Mouse (Mus musculus) kidney, postnatal 4 days (tissue): ENCODE measurements around the gene Ramp1.

Experiments used
- DNase-seq, 2 experiments: peaks; one replicate each; pipeline ENCODE4 v3.0.0; 2021; ENCODE audit warnings: mixed read lengths in 2 of 2

Gene Ramp1

DNA sequence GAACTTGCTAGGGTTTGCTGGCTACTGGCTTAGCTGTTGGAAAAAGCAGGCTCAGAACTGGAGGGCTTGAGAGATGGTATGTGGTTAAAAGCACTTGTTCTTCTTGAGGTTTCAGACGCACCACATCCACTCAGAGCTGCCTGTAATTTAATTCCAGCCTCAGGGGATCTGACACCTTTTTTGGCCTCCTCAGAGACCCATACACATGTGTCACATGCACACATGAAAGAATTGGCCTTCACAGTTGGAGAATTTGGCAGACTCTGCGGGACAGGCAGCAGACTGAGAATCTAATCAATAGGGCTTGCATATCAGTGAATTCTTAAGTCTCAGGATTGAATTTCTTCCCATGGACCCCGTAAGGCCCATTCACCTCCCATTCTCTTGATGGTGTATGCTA lies 21.5 kb downstream of the Ramp1 start:
- no peak for DNase-seq

DNA sequence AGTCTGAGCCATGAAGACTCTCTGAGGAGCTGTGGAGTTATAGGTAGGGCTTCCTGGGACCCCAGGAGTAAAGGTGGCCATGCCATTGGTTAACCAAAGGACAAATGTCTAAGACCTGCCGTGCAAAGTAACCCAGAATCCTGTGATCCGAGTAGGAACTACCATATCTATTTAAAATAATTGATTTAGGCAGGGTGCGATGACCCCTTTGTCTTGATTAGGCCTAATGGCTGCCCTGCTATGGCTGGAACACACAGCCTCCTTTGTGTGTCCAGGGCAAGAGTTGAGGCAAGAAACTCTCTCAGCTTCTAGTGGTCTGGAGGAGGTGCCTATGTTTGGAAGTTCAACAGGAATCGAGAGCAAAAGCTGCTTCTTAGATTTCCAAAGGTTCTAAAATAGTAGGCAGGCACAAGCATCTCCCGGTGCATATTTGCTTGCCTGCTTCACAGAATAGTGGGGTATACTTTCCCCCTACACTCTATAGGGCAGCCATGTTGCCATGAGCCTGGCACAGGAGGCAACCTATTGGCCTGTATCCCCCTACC lies 24.7 kb downstream of the Ramp1 start:
- DNase-seq: no peak

DNA sequence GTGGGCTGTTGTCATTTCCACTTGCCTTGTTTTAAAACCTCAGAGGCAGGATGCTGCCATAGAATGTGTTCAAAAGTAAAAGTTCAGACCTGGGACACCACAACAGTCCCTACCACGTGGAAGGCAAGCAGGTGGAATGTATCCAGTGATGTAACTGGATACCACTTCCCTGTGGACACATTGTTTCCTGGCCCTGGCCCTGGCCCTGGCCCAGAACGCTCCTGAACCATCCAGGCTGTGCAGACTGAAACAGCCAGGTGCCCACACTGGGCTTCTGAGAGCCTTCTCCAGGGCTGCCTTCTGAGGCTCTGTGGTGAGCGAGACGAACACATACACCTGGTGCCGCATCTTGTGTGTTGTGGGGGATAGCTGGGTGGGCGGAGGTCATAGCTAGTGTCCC lies 26.0 kb downstream of the Ramp1 start:
- no peak for DNase-seq

DNA sequence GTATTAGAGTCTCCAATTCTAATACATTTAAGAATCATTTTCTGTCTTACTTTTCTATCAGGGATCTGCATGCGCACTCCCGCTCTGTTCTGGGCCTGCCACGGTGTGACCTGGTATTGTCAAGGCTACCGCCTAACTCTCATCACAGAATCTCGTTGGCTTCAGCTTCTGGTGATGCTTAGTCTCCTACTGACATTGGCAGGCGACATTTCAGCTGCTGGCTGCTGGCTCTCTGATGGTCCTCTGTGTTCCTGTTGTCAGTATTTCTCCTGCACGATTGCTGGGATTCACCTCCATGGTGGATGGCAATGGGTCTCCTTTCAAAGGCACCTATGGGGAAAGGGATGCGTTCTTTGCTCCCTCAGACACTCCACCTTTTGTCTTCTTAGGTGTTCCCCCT lies 26.7 kb downstream of the Ramp1 start:
- no peak for DNase-seq

DNA sequence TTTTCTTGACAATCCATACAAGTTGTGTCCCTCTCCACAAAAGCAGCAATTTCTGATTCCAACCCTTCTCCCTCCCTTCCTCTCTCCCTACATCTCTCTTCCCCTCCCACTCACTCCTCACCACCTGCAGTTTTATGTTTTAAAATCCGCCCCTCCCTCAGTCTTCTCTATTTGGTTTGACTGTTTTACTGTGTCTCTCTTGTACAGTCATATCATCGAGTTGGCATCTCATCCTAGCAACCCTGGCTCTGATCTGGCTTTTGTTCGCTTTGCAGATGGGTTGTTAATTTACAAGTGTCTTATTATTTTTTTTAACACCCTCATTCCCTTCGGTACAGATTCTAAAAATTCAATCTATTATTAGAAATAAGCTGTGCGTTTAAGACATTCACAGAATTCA lies 27.3 kb downstream of the Ramp1 start:
- DNase-seq: no peak

DNA sequence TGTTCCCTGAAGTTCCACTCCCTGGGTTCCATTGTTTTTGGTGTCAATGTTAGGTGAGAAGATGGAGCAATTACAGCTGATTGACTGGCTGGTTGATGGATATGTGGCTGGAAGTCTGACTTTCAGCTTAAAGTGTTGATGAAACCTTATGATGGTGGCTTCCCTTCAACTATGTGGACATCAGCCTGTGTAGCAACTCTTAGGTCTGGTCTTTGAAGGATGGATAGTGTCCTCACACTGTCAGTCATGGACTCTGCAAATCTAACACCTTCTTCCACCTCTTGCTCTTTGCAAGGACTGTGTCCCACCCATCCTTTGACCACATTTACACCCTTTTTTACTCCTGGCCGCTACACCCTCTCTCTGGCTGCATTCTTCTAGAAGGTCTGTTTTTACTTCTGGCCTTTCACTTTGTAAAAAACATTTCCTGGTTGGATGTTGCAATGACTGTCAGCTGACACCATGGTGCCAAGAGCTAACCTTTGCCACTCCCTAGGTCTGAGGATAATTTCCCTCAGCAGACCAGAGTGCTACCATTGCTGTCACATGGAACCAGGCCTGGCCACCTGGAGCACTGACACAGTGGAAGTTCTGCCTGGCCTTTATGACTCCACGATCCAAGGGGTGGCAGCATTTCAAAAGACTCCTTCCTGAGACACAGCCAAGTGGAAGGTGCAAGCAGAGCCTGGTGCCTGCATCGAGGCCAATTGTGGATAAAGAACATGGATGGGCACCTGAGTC lies 27.9 kb downstream of the Ramp1 start:
- DNase-seq: no peak

DNA sequence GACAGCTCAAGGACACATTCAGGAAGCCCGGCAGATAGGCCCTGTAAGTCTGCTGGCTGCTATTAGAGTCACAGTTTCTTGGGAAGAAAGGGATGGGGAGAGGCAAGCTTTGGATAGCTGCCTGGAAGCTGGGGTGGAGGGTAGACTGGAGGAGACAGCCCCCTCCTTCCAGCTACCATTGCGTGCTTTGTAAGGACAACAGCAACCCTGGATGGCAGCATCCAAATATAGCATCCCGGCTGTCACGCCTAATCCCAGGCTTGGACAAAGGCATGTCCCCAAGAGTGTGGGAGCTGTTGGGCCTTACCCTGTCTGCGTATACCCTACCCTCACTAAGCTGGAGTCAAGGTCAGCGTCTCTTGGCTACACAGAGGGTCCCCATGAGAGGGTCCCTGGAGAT lies 29.7 kb downstream of the Ramp1 start:
- no peak for DNase-seq

DNA sequence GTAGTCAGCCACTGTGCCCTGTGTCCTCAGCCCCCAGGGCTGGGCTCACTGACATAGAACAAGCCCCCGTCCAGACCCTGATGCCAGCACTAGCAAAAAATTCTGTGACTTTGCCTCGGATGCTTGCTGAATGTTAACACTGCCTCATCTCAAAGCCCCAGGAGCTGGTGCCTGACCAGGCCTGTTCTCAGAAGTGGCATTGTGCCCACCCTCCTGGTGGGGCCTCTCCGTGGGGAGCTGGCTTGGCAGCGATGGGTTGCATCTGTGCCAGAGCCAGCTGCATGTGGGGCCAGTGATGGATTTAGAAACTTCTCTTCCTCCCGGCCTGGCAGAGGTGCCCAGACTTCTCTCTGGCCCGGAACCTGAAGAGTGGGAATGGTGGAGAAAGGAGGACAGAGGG lies 30.2 kb downstream of the Ramp1 start:
- peak in 1 of 2 experiments; percentile 13 for DNase-seq

DNA sequence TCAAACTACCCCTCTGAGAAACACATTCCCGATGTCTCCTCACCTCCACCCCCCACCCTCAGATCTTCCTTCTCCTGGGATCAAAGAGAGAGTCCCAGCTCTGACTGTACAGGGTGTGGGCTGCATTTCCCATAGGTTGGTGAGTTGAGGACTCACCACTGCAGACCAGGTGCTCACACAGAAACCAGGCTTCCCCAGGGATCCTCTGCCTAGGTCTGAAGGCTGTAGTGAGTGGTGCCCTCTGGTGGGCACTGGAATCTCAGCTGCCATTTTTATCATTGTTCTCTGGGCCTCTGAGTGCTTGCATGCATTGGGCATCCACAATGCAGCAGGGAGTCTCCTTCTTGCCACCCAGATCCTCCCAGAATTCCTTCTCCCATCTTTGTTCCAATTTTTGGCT lies 31.5 kb downstream of the Ramp1 start:
- peak; percentile 73 to 75 for DNase-seq

DNA sequence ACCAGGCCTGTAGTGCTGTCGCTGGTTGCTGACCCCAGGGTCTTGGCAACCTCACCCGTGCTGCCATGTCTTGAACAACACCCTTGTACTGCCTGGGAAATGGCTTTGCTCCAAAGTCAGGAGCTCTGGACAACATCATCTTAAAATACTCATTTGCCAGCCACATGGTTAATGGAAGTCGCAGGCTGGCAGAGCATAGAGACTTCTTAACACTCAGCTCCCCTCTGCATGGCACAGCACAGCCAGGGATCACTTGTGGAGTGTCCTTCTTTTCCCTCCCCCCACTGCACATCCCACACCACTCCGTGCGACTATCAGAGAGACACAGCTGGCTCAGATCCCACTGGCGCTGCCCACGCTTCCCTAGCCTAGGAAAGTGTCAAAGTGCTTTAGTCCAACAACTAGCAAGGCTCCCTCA lies 32.0 kb downstream of the Ramp1 start:
- peak; percentile 58 to 72 for DNase-seq

DNA sequence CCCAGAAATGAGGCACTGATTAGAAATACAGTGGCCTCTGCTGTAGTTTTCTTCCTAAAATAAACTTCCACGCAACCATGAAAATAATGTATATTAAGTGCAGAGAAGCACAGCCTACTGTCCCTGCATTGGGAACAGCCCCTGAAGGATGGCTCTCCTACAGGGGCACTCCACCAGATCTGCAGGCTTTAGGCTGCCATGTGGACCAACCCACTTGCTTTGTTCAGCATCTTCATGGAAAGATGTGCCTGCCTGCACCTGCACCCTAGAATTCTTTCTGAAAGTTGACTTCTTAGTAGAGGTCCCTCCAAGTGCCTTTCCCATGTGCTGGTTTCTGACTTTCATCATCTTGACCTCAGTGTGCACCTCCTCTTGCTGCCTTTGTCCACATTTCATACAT lies 35.6 kb downstream of the Ramp1 start:
- DNase-seq: no peak

DNA sequence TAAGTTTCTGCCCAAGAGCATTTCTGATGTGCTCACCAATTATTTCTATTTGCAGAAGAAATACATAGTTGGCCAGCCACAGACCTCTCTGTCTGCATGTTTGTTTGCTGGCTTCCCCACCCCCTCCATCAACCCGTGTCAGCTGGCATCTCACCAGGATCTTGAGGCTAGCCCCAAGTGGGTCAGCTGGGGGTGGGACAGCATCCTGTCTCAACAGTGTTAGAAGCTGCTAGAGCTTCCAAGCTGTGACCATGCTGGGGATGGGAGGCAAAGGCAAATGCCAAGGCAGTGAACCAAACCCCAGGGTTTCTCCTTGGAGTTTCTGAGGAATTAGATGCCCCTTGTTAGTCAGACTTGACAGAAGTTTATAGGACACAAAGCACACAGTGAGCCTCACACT lies 36.4 kb downstream of the Ramp1 start:
- DNase-seq: peak in 1 of 2 experiments; percentile 22

DNA sequence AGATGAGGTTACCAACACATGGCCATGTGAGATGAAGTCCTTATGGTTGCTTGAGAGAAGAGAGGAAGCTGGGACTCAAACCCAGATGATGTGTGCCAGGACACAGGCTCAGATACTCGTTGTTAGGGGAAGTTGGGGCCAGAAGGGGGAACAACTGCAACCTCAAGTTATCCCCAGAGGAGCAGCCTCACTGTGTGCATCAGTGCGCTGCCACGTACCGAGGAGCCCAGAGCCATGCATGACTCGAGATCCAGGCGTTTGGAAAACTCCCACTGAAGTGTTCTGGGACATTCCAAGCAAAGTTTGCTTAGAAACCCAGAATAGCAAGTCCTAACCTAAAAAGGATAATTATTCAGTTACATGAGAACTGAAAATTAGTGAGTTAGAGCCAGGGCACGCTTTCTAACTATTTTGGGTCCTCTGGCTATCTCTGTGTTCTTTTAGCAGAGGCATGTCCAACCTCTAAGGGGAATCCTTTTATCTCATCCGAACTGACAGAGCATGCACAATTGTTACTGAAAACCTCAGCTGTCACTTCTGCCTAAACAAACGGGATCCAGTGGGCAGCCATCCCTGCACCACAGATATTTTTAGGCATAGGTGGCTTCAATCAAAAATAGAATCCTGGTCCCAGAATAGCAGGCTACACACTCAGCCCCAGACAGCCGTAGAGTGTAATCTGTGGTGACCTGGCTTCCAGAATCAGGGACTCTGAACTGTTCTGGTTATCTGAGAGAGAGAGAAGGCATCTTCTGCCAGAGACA lies 37.1 kb downstream of the Ramp1 start:
- DNase-seq: peak in 1 of 2 experiments; percentile 17

DNA sequence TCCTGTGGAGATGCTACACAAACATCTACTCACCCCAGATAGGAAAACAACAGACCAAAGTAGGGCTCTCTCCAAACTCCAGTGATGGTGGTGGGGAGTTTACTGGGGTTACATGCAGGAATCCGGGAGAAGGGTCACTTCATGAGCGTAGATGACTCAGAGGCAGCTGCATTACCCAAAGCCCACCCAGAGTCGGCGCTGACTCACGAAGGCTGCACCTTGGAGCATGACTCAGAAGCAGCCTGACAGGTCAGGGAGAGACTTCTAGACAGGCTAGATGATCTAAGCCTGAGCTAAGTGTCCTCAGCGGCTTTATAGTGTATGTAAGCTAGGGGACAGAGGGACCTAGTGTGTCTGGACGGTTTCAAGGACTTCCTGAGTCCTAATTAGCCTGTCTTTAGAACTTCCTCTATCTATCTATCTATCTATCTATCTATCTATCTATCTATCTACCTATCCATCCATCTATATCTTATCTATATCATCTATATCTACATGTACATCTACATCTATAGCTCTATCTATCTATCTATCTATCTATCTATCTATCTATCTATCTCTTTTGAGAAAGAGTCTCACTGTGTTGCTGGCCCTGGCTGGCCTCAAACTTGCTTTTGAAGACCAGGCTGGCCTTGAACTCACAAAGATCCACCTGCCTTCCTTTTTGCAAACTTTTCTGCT lies 40.2 kb downstream of the Ramp1 start:
- DNase-seq: no peak

DNA sequence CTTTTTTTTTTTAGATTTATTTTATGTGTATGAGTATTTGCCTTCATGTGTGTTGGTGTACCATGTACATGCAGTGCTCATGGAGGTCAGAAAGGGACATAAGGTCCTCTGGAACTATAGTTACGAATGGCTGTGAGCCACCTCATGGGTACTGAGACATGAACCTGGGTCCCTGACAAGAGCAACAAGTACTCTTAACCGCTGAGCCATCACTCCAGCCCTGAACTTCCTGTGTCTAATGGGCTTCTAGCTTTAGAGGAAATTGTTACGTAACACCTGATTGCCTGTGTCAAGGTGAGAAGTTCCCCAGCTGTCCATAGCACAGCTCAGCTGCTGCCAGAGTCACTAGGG lies 40.7 kb downstream of the Ramp1 start:
- no peak for DNase-seq

DNA sequence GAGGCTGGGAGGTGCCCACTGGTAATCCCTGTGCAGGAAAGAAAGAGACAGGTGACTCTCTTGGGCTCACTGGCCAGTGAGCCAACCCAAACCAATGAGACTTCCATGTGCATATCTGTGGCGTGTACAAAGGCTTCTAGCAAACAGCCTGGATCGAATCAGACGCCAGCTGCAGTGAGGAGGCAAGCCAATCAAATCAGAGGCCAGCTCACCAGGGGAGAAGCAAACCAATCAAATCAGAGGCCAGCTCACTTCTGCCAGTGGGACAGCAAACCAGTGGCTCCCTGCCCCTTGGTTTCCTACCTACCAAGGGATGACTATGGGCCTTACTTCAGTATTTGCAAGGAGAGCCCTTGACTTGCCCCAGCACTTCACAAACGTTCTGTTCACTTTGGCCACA lies 46.9 kb downstream of the Ramp1 start:
- no peak for DNase-seq

DNA sequence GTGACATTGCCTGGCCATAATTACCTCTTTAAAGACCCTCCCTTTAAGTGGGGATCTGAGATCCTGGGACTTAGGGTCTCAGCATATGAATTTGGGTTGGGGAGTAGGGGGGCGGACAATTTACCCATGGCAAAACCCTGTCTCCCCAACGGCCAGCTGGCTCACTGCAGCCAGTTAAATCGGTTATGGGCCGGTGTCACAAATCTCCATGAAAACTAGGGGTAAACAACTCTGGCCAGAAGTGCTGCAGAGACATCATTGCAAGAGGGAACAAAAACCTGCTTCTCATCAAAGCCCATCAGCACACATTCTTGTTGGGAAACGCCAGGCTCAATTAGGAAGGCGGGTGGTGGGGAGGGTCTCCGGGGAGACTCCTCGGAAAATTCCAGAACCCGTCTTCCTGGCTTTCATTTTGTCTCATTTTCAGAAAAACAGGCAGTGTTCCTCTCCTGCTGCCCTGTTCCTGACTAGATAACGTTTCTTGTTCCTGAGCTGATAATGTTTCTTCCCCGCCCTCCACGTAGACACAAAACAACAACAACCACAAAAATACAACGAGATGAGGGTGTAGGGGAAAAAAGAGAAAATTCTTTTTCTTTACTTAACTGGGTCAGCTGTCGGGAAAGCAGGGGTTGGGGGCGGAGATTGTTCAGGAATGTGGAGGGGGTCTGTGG lies 47.9 kb downstream of the Ramp1 start:
- peak; percentile 27 to 52 for DNase-seq

DNA sequence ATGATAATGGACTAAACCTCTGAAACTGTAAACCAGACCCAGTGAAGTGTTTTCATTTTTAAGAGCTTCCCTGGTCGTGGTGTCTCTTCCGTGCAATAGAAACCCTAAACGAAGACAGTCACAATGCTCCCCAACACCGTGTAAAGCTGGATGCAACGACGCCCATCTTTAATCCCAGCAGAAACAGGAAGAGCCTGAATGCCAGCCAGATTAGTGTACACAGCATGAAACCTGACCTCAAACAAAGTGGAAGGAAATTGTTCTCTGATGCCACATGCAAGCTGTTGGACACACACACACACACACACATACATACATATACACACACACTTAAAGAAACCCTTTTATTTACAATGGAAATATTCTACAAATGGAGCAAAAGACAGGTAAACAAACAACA lies 51.5 kb downstream of the Ramp1 start:
- no peak for DNase-seq

DNA sequence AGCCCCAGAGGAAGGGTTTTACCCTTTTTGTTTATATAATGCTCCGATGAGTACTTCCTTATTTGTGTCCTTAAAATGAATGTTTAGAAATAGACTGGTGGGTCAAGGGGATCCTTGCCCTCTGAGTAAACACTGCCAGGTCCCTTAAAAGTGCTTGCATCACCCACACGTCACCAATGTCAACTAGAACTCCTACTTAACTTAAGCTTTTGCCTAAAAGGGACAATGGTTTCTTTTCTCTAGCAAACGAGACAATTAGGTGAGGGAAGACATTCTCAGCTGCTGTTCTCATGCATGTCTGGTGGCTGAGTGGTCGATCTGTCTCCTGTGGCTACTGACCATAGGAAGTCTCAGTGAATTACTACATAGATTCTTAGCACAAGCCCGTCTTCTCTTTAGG lies 52.3 kb downstream of the Ramp1 start:
- DNase-seq: no peak

DNA sequence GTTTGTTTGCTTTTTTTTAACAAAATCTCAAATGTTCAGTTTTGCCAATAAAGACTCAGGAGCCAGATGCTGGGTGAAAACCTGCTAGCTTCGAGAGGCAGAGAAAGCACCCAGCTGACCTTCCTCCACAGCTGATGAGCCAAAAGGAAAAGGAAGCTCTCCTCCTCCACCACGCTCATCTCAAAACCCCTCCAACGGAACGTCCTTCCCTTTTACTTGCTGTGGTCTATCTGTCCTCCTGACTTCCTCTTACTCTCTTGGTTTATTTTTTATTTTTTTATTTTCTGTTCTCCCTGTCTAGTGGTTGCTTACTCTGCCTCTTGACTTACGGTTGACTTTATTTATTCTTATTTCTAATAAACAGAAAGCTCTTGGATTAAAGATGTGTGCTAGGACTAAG lies 55.8 kb downstream of the Ramp1 start:
- no peak for DNase-seq

DNA sequence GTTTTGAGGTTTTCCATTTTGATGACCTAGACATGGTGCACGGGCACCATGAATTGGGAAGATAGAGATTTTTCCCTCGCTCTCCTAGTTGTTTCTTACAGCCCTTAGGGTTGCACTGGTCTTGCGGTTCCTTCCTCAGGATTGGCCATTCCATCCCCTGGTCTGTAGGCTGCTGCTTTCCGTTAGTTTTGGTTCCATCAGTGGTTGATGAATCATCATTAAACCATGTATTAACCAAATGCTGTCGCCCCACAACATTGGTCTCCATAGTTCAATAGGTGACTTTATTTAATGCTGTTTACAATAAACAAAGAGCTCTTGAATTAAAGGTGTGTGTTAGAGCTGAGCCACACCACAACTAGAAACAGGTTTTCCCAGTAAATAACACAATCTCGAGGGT lies 58.1 kb downstream of the Ramp1 start:
- DNase-seq: no peak

DNA sequence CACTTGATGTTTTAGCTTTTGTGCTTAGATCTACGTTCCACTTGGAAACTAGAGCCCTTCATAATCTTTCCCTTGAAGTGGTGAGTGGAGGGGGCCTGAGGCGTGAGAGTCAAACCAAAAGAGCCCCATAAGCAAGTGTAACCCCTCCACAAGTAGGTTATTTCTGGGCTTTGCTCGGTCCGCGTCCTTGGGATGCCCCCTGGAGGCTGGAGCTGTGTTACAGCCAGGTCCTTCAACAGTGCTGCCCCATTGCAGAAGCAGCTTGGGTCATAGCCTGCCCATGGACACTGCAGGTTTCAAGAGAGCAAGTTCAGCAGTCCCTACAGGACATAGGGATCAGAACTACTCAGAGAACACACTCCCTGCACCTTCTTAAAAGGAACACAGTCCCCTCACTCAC lies 59.5 kb downstream of the Ramp1 start:
- DNase-seq: peak; percentile 76 to 78

DNA sequence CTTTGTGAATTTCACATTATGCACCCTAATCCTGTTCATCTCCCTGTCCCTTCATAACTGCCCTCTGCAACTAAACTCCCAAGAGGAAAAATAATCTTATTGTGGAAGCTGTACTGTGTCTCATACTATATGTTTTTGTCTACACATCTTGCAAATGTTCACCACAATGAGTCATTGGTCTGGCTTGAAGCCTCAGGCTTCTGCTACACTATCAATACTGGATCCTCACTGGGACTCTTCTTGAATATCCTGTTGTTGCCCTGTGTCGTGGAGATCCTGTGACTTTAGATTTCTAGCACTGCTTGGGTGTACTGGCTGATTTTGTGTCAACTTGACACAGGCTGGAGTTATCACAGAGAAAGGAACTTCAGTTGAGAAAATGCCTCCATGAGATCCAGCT lies 60.2 kb downstream of the Ramp1 start:
- DNase-seq: no peak
